Mouse (Mus musculus) embryonic fibroblast, embryonic 13.5 days (primary cell): Measurements from ENCODE around the gene Pde4dip. TPM values are rescaled to one million over a fixed set of nuclear protein-coding genes. Genes with fewer than 3 reads are reported as not detected.

Experiments
- H3K27ac ChIP-seq: 2 replicates; pipeline ENCODE4 v1.5.1; 2012; ENCODE audit warnings: low read length, control low read depth, inconsistent platforms; ENCODE audit not compliant: insufficient read depth
- H3K4me1 ChIP-seq: 2 replicates; pipeline ENCODE4 v1.6.1; 2011; ENCODE audit warnings: low read length; ENCODE audit not compliant: control insufficient read depth, insufficient read depth
- H3K4me3 ChIP-seq: 2 replicates; pipeline ENCODE4 v1.5.1; 2011; ENCODE audit warnings: mild to moderate bottlenecking, control low read depth, low read length; ENCODE audit not compliant: insufficient read depth
- CTCF ChIP-seq: IDR thresholded peaks from 2 replicates; pipeline ENCODE4 v1.5.1; 2011; ENCODE audit warnings: mild to moderate bottlenecking, control low read depth, low read length, moderate library complexity, borderline replicate concordance; ENCODE audit not compliant: insufficient read depth
- POLR2A ChIP-seq: IDR thresholded peaks from 2 replicates; pipeline ENCODE4 v1.6.1; 2011; ENCODE audit warnings: low read depth, mild to moderate bottlenecking, control low read depth, low read length, moderate library complexity
- polyA plus RNA-seq: library from polyadenylated mRNA; stranded (reverse); fragments of >200 nt; gene quantifications from 2 replicates; pipeline ENCODE4 v1.2.4, GENCODE M21; 2011; ENCODE audit warnings: low read depth; ENCODE audit not compliant: missing spikeins, insufficient read length

Gene Pde4dip
- polyA plus RNA-seq, 1 experiment, result 43.1 TPM

DNA sequence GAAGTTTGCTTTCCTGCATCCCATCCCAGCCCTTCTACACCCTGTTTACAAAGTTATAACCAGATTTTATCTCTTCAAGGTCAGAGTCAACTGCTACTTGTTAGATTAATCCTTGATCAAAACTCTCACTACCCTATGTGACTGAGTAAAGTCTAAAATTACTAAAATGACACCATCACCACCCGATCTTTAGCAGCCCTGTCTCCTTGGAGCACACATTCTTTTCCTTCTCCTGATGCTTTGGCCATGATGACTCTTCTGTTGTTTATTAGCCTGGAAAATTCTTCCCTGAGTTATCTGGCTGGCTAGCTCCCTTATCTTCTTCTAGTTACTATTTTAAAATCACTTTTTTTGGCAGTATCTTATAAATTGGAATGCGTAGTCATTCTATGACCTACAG is 82.9 kb downstream of the Pde4dip start:
- TF ChIP-seq CTCF (no peak), POLR2A (no peak)
- Histone ChIP-seq H3K4me1 (no peaks in the 10 kb centered on the region), H3K27ac (peak overlapping the region; percentile 34; the same call in 1 of the 2 replicates), H3K4me3 (no peak overlapping the region)

DNA sequence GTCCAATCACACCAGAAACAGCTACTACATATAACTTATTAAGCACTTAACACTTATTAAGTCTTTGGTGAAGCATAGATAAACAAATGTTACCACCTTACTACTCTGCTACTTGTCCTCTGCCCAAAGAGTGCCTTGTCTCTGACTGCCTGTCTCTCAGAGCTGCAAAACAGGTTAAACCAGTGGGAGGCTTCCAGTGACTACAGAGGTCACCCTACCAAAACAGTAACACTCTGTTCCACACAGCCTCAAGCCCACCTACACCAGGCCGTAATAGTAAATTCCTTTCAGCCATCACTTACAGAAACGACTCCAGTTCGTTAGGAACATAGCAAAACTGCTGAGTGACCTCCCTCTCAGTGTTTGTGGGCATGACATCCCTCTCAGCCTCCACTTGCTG is 84.8 kb downstream of the Pde4dip start:
- Histone ChIP-seq H3K27ac (no peak overlapping the region), H3K4me1 (no peaks in the 10 kb centered on the region), H3K4me3 (no peak overlapping the region)
- TF ChIP-seq POLR2A (no peak), CTCF (no peak)

DNA sequence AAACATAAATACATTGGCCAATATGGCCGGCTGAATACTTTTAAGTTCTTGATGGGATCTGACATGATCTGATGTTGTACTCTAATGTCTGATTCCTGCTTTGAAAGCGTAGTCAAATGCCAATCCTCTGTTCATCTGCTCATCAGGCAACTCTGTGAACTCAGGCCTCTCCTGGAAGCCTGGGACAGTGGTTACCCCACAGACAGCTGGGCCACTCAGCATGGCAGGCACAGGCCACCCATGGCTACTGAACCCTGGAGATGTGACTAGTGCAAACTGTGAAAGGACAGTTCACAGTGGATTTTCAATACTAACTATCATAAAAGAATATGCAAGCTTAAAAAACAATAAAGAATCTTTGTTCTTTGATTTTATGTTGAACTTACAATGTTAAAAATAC is 85.6 kb downstream of the Pde4dip start:
- Histone ChIP-seq H3K4me1 (no peaks in the 10 kb centered on the region), H3K27ac (no peak overlapping the region), H3K4me3 (no peak overlapping the region)
- TF ChIP-seq CTCF, result no peak
- TF ChIP-seq POLR2A, result no peak

DNA sequence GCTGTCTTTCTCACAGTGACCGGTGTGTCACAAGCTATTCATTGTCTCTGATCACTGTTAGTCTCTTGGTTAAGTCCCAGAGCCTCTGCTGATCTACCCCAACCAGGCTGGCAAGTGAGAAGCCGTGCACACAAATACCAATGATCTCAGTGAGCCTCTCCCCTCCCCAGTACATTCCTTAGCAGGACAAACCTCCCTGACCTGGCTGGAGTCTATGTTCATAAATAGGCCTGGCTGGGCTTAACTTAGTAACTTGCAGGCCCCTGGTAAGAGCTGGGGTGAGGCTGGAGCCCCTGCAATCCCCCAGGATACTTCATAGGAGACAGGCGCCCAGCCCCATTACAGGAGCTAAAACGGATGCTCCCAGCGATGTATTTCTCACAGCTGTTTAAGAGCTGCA is 86.2 kb downstream of the Pde4dip start:
- Histone ChIP-seq H3K27ac (no peak overlapping the region), H3K4me3 (no peak overlapping the region), H3K4me1 (no peaks in the 10 kb centered on the region)
- no peak for TF ChIP-seq CTCF
- no peak for TF ChIP-seq POLR2A

DNA sequence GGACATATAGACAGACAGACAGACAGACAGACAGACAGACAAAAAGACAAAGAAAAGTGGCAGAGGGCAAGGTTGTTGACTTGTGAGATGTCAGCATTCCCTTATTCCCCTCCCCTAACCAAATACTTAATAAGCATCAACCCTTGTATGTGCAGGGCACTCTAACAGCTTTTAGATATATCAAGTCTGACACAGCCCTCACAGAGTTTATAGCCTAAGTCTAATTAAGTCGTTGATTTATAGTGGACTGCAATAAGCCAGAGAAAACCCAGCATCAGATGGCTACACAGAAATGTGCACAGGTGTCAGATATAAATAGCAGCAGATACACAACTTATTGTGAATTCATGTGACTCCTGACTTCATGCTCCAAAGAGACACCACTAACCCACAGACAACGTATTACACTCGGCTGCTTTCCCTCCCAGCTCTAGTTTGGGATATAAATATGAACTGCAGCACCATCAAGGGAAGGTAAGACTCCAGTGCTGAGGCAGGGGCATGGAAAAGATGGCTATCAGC is 87.3 kb downstream of the Pde4dip start:
- TF ChIP-seq POLR2A, result no peak
- TF ChIP-seq CTCF, result no peak
- Histone ChIP-seq H3K4me1 (no peaks in the 10 kb centered on the region), H3K27ac (no peak overlapping the region), H3K4me3 (no peak overlapping the region)

DNA sequence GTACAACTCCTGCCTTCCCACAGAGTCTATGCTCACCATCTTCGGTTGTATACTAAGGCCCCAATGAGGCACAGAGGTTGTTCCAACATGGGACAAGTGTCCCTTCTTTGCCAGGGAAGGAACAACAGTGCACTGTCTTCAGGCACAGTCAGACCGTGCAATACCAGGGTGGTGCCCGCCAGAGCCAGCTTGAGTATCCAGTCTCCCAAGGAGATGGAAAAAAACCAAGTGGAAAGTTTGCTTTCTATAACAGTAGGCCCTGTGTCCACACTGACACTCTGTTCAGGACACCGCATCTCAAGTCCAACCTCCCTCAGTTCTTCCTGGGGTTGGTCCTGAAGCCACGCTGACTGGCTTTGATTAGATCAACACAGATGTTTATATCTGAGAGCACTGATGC is 87.8 kb downstream of the Pde4dip start:
- no peak overlapping the region for H3K4me3 ChIP-seq
- H3K4me1 ChIP-seq, result no peaks in the 10 kb centered on the region
- no peak overlapping the region for H3K27ac ChIP-seq
- TF ChIP-seq CTCF (no peak), POLR2A (no peak)

DNA sequence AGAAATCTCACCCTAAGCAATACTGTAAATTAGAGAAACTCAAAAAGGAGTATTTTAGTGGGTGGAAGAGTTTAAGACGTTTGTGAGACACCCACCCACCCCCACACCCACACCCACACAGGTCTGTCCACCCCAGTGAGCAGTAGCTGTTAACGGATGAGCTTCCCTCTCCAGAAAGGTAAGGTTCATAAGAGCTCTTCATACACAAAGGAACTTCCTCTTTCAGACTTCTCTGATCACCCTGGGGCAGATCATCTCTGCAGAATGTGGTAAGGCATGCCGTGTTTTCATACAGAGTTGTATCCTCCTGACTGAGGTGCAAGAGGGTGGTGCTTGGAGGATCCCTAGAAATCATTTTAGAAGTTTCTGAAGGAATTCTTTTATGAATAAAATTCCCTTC is 88.5 kb downstream of the Pde4dip start:
- no peak overlapping the region for H3K27ac ChIP-seq
- TF ChIP-seq CTCF (no peak), POLR2A (no peak)
- H3K4me1 ChIP-seq, result no peaks in the 10 kb centered on the region
- H3K4me3 ChIP-seq, result no peak overlapping the region

DNA sequence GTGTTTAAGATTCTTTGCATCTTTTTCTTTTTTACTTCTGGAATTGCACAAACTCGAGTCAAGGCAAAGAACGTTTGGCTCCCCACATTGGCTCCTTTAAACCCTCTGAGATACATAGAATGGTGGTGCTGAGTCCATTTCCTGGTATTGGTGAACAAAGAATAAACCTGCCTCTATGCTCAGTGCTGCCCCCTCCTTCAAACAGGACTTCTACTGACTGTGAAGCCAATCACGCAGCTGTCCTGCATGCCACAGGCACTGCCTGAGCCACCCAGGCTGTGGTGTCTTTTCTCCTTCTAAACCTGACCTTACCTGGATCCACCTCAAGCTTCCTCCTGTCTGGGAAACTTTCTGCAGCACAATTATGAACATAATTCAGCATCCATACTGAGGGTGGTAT is 89.2 kb downstream of the Pde4dip start:
- Histone ChIP-seq H3K27ac (no peak overlapping the region), H3K4me1 (no peaks in the 10 kb centered on the region)
- no peak for TF ChIP-seq POLR2A
- no peak for TF ChIP-seq CTCF

DNA sequence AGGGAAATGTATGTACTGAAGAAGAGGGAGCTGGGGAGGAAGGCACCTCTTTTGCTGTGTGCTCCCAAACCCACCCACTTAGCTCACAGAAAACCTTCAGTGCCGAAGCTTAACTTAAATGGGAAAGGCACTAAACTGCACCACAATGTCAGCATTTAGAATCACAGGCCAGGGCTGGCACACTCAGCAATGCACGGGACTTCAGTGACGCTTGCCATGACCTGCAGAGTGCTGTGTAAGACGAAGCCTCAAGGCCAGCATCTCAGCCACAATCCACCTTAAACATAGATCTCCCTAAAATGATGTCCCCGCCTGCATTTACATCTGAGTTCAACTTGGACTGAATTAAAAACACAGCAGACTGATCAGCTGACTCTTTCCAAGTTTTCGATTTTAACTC is 91.1 kb downstream of the Pde4dip start:
- no peaks in the 10 kb centered on the region for H3K4me1 ChIP-seq
- no peak overlapping the region for H3K4me3 ChIP-seq
- TF ChIP-seq CTCF (no peak), POLR2A (no peak)
- H3K27ac ChIP-seq, result no peak overlapping the region

More for the DNA sequence above, 89.2 kb downstream of the Pde4dip start:
- H3K4me3 ChIP-seq, result no peak overlapping the region

DNA sequence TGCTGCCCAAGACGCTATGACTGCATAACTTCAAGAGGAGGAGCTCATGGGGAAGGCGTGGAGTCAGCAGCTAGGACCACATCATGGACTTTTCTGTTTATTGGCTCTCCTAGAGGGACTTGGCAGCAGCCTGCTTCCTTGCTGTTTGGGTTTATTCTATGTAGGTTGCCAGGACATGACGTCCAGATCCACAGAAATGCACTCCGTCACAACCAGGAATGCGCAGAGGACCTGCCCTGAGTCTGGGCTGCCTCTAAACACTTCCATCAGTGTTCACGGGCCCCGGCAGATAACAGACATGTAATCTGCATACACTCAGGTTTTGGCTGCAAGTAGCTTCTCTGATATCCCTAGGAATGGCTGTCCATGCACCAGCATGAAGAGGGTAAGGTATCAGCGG is 94.5 kb downstream of the Pde4dip start:
- H3K4me1 ChIP-seq, result no peaks in the 10 kb centered on the region
- TF ChIP-seq POLR2A, result no peak
- TF ChIP-seq CTCF, result no peak
- H3K27ac ChIP-seq, result no peak overlapping the region
- no peak overlapping the region for H3K4me3 ChIP-seq

DNA sequence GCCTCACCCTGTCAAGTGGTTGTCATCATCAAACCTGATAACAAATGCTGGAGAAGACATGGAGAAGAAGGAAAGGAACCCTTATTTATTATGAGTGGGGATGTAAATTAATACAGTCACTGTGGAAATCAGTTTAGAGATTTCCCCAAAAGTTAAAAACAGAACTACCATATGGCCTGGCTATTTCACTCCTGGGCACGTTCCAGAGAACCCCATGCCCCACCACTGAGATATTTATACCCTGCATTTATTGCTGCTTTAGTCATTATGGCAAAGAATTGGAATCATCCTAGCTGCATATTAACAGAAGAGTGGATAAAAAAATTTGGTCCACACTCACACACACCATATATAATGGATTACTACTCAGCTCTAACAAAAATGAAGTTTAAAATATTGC is 98.4 kb downstream of the Pde4dip start:
- Histone ChIP-seq H3K27ac (no peak overlapping the region), H3K4me1 (no peaks in the 10 kb centered on the region), H3K4me3 (no peak overlapping the region)
- TF ChIP-seq CTCF (no peak), POLR2A (no peak)
